Mouse (Mus musculus): ENCODE measurements at regions not wholly inside any gene's neighbourhood (a gene's known extent, or its start where the extent isn't known, plus 50 kb on each side); places are given as distances from the start of the nearest gene placed in this dataset.

GRCm38 (mm10) chr10:102694810-102695209 is 182.8 kb downstream of the Rassf9 start:
- no peak for DNase-seq (ENCODE audit: low spot score)

- DNase-seq (ENCODE audit: low spot score): no peak
Measured at GRCm38 (mm10) chr10:102689966-102690365, 177.9 kb downstream of the Rassf9 start.

GRCm38 (mm10) chr10:102686667-102687397 is 174.8 kb downstream of the Rassf9 start:
- DNase-seq (ENCODE audit: low spot score): no peak

- no peak for DNase-seq (ENCODE audit: low spot score)
Measured at GRCm38 (mm10) chr10:102685833-102686434, 173.9 kb downstream of the Rassf9 start.

GRCm38 (mm10) chr10:102667359-102667758 is 155.3 kb downstream of the Rassf9 start:
- no peak for DNase-seq (ENCODE audit: low spot score)

GRCm38 (mm10) chr10:102659683-102660082 is 147.7 kb downstream of the Rassf9 start:
- no peak for DNase-seq (ENCODE audit: low spot score)

- no peak for DNase-seq (ENCODE audit: low spot score)
Measured at GRCm38 (mm10) chr10:102636507-102636906, 124.5 kb downstream of the Rassf9 start.

- DNase-seq (ENCODE audit: low spot score): no peak
Measured at GRCm38 (mm10) chr10:102633438-102633837, 121.4 kb downstream of the Rassf9 start.

GRCm38 (mm10) chr10:102628609-102629008 is 116.6 kb downstream of the Rassf9 start:
- DNase-seq (ENCODE audit: low spot score): no peak

- DNase-seq (ENCODE audit: low spot score): no peak
Measured at GRCm38 (mm10) chr10:102623895-102624294, 111.9 kb downstream of the Rassf9 start.

GRCm38 (mm10) chr10:102622583-102623008 is 110.6 kb downstream of the Rassf9 start:
- DNase-seq (ENCODE audit: low spot score): no peak

GRCm38 (mm10) chr10:102618711-102619110 is 106.7 kb downstream of the Rassf9 start:
- DNase-seq (ENCODE audit: low spot score): no peak

- DNase-seq (ENCODE audit: low spot score): no peak
Measured at GRCm38 (mm10) chr10:102615962-102616595, 104.1 kb downstream of the Rassf9 start.
